Mouse (Mus musculus) CH12F3 (cell line): Measurements from ENCODE around the gene Foxp4.
"Not testable (repeated sequence)": the region's sequence is repeated elsewhere in the genome, so short reads cannot be mapped to it uniquely, and the experiment has no call there.

ENCODE experiments used
- in situ Hi-C: fragments of 300-500 bp; cut with MboI; formaldehyde crosslinking; loops from 2 replicates; pipeline ENCODE4 v1.14.3; 2020; ENCODE audit warnings: low sequenced_read_pairs

Gene Foxp4

GRCm38 (mm10) chr17:47854908-47855307 lies 69.5 kb downstream of the Foxp4 start:
- in situ Hi-C loops = no loop called here

GRCm38 (mm10) chr17:47853760-47854159 lies 70.7 kb downstream of the Foxp4 start:
- in situ Hi-C loops = no loop called here

- in situ Hi-C loops = no loop called here
Measured at GRCm38 (mm10) chr17:47853336-47853735, 71.1 kb downstream of the Foxp4 start.

GRCm38 (mm10) chr17:47851798-47852360 lies 72.6 kb downstream of the Foxp4 start:
- in situ Hi-C loops = not testable (repeated sequence)

GRCm38 (mm10) chr17:47850639-47851314 lies 73.7 kb downstream of the Foxp4 start:
- in situ Hi-C loops = no loop called here

GRCm38 (mm10) chr17:47850035-47850434 lies 74.4 kb downstream of the Foxp4 start:
- in situ Hi-C loops = no loop called here

- in situ Hi-C loops = no loop called here
Measured at GRCm38 (mm10) chr17:47847985-47848384, 76.5 kb downstream of the Foxp4 start.

GRCm38 (mm10) chr17:47845609-47846008 lies 78.8 kb downstream of the Foxp4 start:
- in situ Hi-C loops = no loop called here

- in situ Hi-C loops = no loop called here
Measured at GRCm38 (mm10) chr17:47843465-47843864, 81.0 kb downstream of the Foxp4 start.

GRCm38 (mm10) chr17:47841931-47842623 lies 82.4 kb downstream of the Foxp4 start:
- in situ Hi-C loops = no loop called here

- in situ Hi-C loops = no loop called here
Measured at GRCm38 (mm10) chr17:47841521-47841920, 82.9 kb downstream of the Foxp4 start.

GRCm38 (mm10) chr17:47837808-47838207 lies 86.6 kb downstream of the Foxp4 start:
- in situ Hi-C loops = no loop called here

- in situ Hi-C loops = no loop called here
Measured at GRCm38 (mm10) chr17:47834482-47834767, 90.0 kb downstream of the Foxp4 start, which contains the start of gene Mdfi. TSS of gene Mdfi (minus strand) at chr17:47834691.

GRCm38 (mm10) chr17:47833628-47834481 lies 90.6 kb downstream of the Foxp4 start:
- in situ Hi-C loops = no loop called here

GRCm38 (mm10) chr17:47833029-47833627 lies 91.3 kb downstream of the Foxp4 start:
- in situ Hi-C loops = no loop called here

GRCm38 (mm10) chr17:47832501-47833028 lies 91.9 kb downstream of the Foxp4 start:
- in situ Hi-C loops = no loop called here

GRCm38 (mm10) chr17:47831772-47832171 lies 92.7 kb downstream of the Foxp4 start:
- in situ Hi-C loops = no loop called here

GRCm38 (mm10) chr17:47831161-47831560 lies 93.3 kb downstream of the Foxp4 start:
- in situ Hi-C loops = no loop called here

- in situ Hi-C loops = no loop called here
Measured at GRCm38 (mm10) chr17:47821339-47821738, 103.1 kb downstream of the Foxp4 start.

- in situ Hi-C loops = no loop called here
Measured at GRCm38 (mm10) chr17:47818038-47818725, 106.3 kb downstream of the Foxp4 start.
